Mouse (Mus musculus) liver, embryonic 14.5 days (tissue): Measurements from ENCODE around the gene Mob2. TPM values are rescaled to one million over a fixed set of nuclear protein-coding genes. Genes with fewer than 3 reads are reported as not detected.

ENCODE experiments used
- ATAC-seq: fragments of 200-750 bp; cut with Nextera tagmentation; 2 replicates; pipeline ENCODE4 v1.8.0; 2017; ENCODE audit warnings: moderate number of reproducible peaks, mild to moderate bottlenecking, moderate library complexity; ENCODE audit not compliant: insufficient read depth
- DNase-seq, 3 experiments: peaks; one replicate each; pipeline ENCODE4 v3.0.0-alpha.2; 2012 to 2013; ENCODE audit warnings: low read depth in 3 of 3, low spot score in 3 of 3
- H3K27ac ChIP-seq: fragments of 300-500 bp; sonication (generic); 2 replicates; pipeline ENCODE4 v1.5.1; 2014; ENCODE audit warnings: moderate library complexity, mild to moderate bottlenecking, control low read depth, inconsistent platforms
- H3K27me3 ChIP-seq: fragments of 300-500 bp; sonication (generic); 2 replicates; pipeline ENCODE4 v1.6.1; 2014; ENCODE audit warnings: mild to moderate bottlenecking, low read length, moderate library complexity; ENCODE audit not compliant: control insufficient read depth, insufficient read depth
- H3K36me3 ChIP-seq: fragments of 300-500 bp; sonication (generic); replicated peaks from 2 replicates; pipeline ENCODE4 v1.6.1; 2014; ENCODE audit warnings: low read depth; ENCODE audit not compliant: control insufficient read depth, insufficient read depth
- H3K4me1 ChIP-seq, 2 experiments: fragments of 200-500 bp in 1 of 2; fragments of 300-500 bp in 1 of 2; sonication (generic) in 1 of 2; replicated peaks; 2 replicates each; pipeline ENCODE4 v1.6.1; 2012 to 2014; ENCODE audit warnings: antibody characterized with exemption in 1 of 2, inconsistent platforms in 1 of 2, low read length in 1 of 2; ENCODE audit not compliant: control insufficient read depth in 2 of 2, insufficient read depth in 2 of 2
- H3K4me2 ChIP-seq: fragments of 300-500 bp; sonication (generic); 2 replicates; pipeline ENCODE4 v1.6.1; 2014; ENCODE audit warnings: low read depth, mild to moderate bottlenecking, control low read depth, moderate library complexity
- H3K4me3 ChIP-seq, 2 experiments: fragments of 200-500 bp in 1 of 2; fragments of 300-500 bp in 1 of 2; sonication (generic) in 1 of 2; 2 replicates each; pipeline ENCODE4 v1.5.1; 2012 to 2014; ENCODE audit warnings: low read depth in 2 of 2, low read length in 2 of 2, mild to moderate bottlenecking in 2 of 2, control low read depth in 1 of 2, inconsistent platforms in 1 of 2, moderate library complexity in 1 of 2; ENCODE audit not compliant: insufficient read depth in 1 of 2
- H3K9ac ChIP-seq: fragments of 300-500 bp; sonication (generic); replicated peaks from 2 replicates; pipeline ENCODE4 v1.6.1; 2014; ENCODE audit warnings: mild to moderate bottlenecking, control low read depth, moderate library complexity
- H3K9me3 ChIP-seq: fragments of 300-500 bp; sonication (generic); 2 replicates; pipeline ENCODE4 v1.6.1; 2016; ENCODE audit warnings: low read length, mixed read lengths; ENCODE audit not compliant: control insufficient read depth
- CTCF ChIP-seq: IDR thresholded peaks from 2 replicates; pipeline ENCODE4 v1.5.1; 2016; ENCODE audit warnings: antibody characterized with exemption, low read depth, control low read depth
- EP300 ChIP-seq: IDR thresholded peaks from 2 replicates; pipeline ENCODE4 v1.6.1; 2016; ENCODE audit warnings: antibody characterized with exemption, low read depth
- WGBS: fragments of 180-500 bp; shearing (Covaris S2); extraction: QIAGEN DNeasy Blood & Tissue Kit; methylation state at CpG from one replicate; pipeline ENCODE4 v1.1.7; 2014; ENCODE audit not compliant: insufficient replicate concordance; 5-methylcytosine and 5-hydroxymethylcytosine counted together
- microRNA-seq: library from miRNA; unstranded; fragments of <30 nt; microRNA quantifications from one replicate; pipeline ENCODE4, GENCODE M21; 2016
- polyA plus RNA-seq, 2 experiments: library from polyadenylated mRNA; depleted of rRNA in 1 of 2; stranded (reverse) in 1 of 2; unstranded in 1 of 2; fragments of >200 nt; fragmentation: Nextera tagmentation in 1 of 2; extraction: Ambion mirVana in 1 of 2; gene quantifications; 2 replicates each; pipeline versions ENCODE4 v1.2.1 to v1.2.3; 2012 to 2014

The Mob2 gene
- polyA plus RNA-seq, 2 experiments = 41.5 to 68.8 TPM

- Histone ChIP-seq H3K4me1 (no peaks in the 10 kb centered on the region), H3K27ac (no peak overlapping the region), H3K4me3 (no peak overlapping the region), H3K36me3 (no peaks in the 10 kb centered on the region), H3K27me3 (no peaks in the 10 kb centered on the region), H3K9ac (no peak overlapping the region), H3K9me3 (no peaks in the 10 kb centered on the region), H3K4me2 (no peak overlapping the region)
- WGBS = 67% methylated on average over 3 of the region's 3 CpGs
- ATAC-seq (no peak), DNase-seq (no peak)
- TF ChIP-seq EP300 = no peak
- no peak for TF ChIP-seq CTCF
These were observed 99.4 kb downstream of the Mob2 start for GRCm38 (mm10) chr7:141961491-141961890.

- no peak overlapping the region for H3K27ac ChIP-seq
- H3K9ac ChIP-seq = no peak overlapping the region
- DNase-seq = no peak
- ATAC-seq = no peak
- no peaks in the 10 kb centered on the region for H3K9me3 ChIP-seq
- H3K4me1 ChIP-seq = no peaks in the 10 kb centered on the region
- H3K4me3 ChIP-seq = no peak overlapping the region
- no peaks in the 10 kb centered on the region for H3K27me3 ChIP-seq
- TF ChIP-seq CTCF (no peak), EP300 (no peak)
- no peak overlapping the region for H3K4me2 ChIP-seq
- no peaks in the 10 kb centered on the region for H3K36me3 ChIP-seq
- 51% methylated on average over 2 of the region's 2 CpGs for WGBS
These were observed 99.9 kb downstream of the Mob2 start for GRCm38 (mm10) chr7:141960926-141961325.

DNA sequence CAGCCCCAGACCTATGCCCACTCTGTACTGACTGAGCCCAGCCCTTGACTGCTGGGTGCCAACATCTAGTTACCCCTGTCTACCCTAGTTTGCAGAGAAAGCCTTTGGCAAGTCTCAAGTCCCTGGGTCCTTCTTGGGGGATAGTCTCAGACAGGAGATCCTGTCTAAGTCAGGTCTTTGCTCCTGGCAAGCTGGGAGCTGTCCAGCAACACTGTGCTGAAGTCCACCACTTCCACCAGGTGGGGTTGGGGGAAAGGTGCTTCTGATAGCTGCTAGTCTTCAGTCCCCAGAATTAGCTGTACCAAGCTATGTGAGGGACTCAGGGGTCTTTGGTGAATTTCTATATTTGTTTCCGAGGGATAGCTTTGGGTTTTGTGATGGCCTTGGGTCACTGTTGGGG is 101.7 kb downstream of the Mob2 start:
- no peak for DNase-seq
- TF ChIP-seq EP300 (no peak), CTCF (no peak)
- ATAC-seq = no peak

More for the DNA sequence above, 101.7 kb downstream of the Mob2 start:
- no peak overlapping the region for H3K27ac ChIP-seq
- no peak overlapping the region for H3K4me2 ChIP-seq
- 41% methylated on average over 1 of the region's 1 CpGs for WGBS
- H3K4me1 ChIP-seq = no peaks in the 10 kb centered on the region
- no peak overlapping the region for H3K9ac ChIP-seq
- H3K4me3 ChIP-seq = no peak overlapping the region
- H3K36me3 ChIP-seq = no peaks in the 10 kb centered on the region
- H3K9me3 ChIP-seq = no peaks in the 10 kb centered on the region
- H3K27me3 ChIP-seq = no peaks in the 10 kb centered on the region

Small RNA genes lying within 50 kb of the gene (microRNA-seq; reads per million reads assigned to microRNA genes)
- gene Mir3104 = not detected

Other genes starting within 250 kb of the Mob2 start
- not detected in 2 replicates for gene Muc5b, start 222.0 kb downstream of the Mob2 start, polyA plus RNA-seq (2012; rRNA removed)
- not detected in 2 replicates for gene Muc5b, start 222.0 kb downstream of the Mob2 start, polyA plus RNA-seq (2014; fragmentation: Nextera tagmentation; extraction: Ambion mirVana)
- gene Tollip, start 142.6 kb downstream of the Mob2 start, polyA plus RNA-seq (2012; rRNA removed) = 13.5 and 15.3 TPM in 2 replicates
- gene Tollip, start 142.6 kb downstream of the Mob2 start, polyA plus RNA-seq (2014; fragmentation: Nextera tagmentation; extraction: Ambion mirVana) = 18.0 and 19.7 TPM in 2 replicates
- gene Brsk2, start 111.3 kb downstream of the Mob2 start, polyA plus RNA-seq (2012; rRNA removed) = 0.03 and 0.29 TPM in 2 replicates
- 0.05 and 0.10 TPM in 2 replicates for gene Brsk2, start 111.3 kb downstream of the Mob2 start, polyA plus RNA-seq (2014; fragmentation: Nextera tagmentation; extraction: Ambion mirVana)
- 2.5 TPM in 2 replicates for gene Dusp8, start 34.8 kb upstream of the Mob2 start, polyA plus RNA-seq (2012; rRNA removed)
- gene Dusp8, start 34.8 kb upstream of the Mob2 start, polyA plus RNA-seq (2014; fragmentation: Nextera tagmentation; extraction: Ambion mirVana) = 3.8 and 4.2 TPM in 2 replicates
- not detected in 2 replicates for gene Gm45618, start 59.7 kb upstream of the Mob2 start, polyA plus RNA-seq (2012; rRNA removed)
- not detected in 2 replicates for gene Gm45618, start 59.7 kb upstream of the Mob2 start, polyA plus RNA-seq (2014; fragmentation: Nextera tagmentation; extraction: Ambion mirVana)
- gene Gm39115, start 75.0 kb upstream of the Mob2 start, polyA plus RNA-seq (2012; rRNA removed) = not detected in 2 replicates
- gene Gm39115, start 75.0 kb upstream of the Mob2 start, polyA plus RNA-seq (2014; fragmentation: Nextera tagmentation; extraction: Ambion mirVana) = not detected in 2 replicates
- not detected in 2 replicates for gene Gm45337, start 83.5 kb upstream of the Mob2 start, polyA plus RNA-seq (2012; rRNA removed)
- not detected in 2 replicates for gene Gm45337, start 83.5 kb upstream of the Mob2 start, polyA plus RNA-seq (2014; fragmentation: Nextera tagmentation; extraction: Ambion mirVana)
- not detected in 2 replicates for gene Gm29735, start 96.0 kb upstream of the Mob2 start, polyA plus RNA-seq (2012; rRNA removed)
- not detected in 2 replicates for gene Gm29735, start 96.0 kb upstream of the Mob2 start, polyA plus RNA-seq (2014; fragmentation: Nextera tagmentation; extraction: Ambion mirVana)
- gene Gm4553, start 104.7 kb upstream of the Mob2 start, polyA plus RNA-seq (2012; rRNA removed) = not detected in 2 replicates
- gene Gm4553, start 104.7 kb upstream of the Mob2 start, polyA plus RNA-seq (2014; fragmentation: Nextera tagmentation; extraction: Ambion mirVana) = not detected in 2 replicates
- not detected in 2 replicates for gene Krtap5-2, start 114.9 kb upstream of the Mob2 start, polyA plus RNA-seq (2012; rRNA removed)
- not detected in 2 replicates for gene Krtap5-2, start 114.9 kb upstream of the Mob2 start, polyA plus RNA-seq (2014; fragmentation: Nextera tagmentation; extraction: Ambion mirVana)
- not detected in 2 replicates for gene Gm10153, start 129.3 kb upstream of the Mob2 start, polyA plus RNA-seq (2012; rRNA removed)
- not detected in 2 replicates for gene Gm10153, start 129.3 kb upstream of the Mob2 start, polyA plus RNA-seq (2014; fragmentation: Nextera tagmentation; extraction: Ambion mirVana)
- not detected in 2 replicates for gene Krtap5-3, start 140.3 kb upstream of the Mob2 start, polyA plus RNA-seq (2012; rRNA removed)
- gene Krtap5-3, start 140.3 kb upstream of the Mob2 start, polyA plus RNA-seq (2014; fragmentation: Nextera tagmentation; extraction: Ambion mirVana) = not detected in 2 replicates
- not detected in 2 replicates for gene Gm7579, start 150.8 kb upstream of the Mob2 start, polyA plus RNA-seq (2012; rRNA removed)
- not detected in 2 replicates for gene Gm7579, start 150.8 kb upstream of the Mob2 start, polyA plus RNA-seq (2014; fragmentation: Nextera tagmentation; extraction: Ambion mirVana)
- not detected in 2 replicates for gene Krtap5-5, start 168.9 kb upstream of the Mob2 start, polyA plus RNA-seq (2012; rRNA removed)
- gene Krtap5-5, start 168.9 kb upstream of the Mob2 start, polyA plus RNA-seq (2014; fragmentation: Nextera tagmentation; extraction: Ambion mirVana) = not detected in 2 replicates
- not detected in 2 replicates for gene Gm40460, start 180.0 kb upstream of the Mob2 start, polyA plus RNA-seq (2012; rRNA removed)
- not detected in 2 replicates for gene Gm40460, start 180.0 kb upstream of the Mob2 start, polyA plus RNA-seq (2014; fragmentation: Nextera tagmentation; extraction: Ambion mirVana)
- gene Gm2431, start 197.3 kb upstream of the Mob2 start, polyA plus RNA-seq (2012; rRNA removed) = not detected in 2 replicates
- gene Gm2431, start 197.3 kb upstream of the Mob2 start, polyA plus RNA-seq (2014; fragmentation: Nextera tagmentation; extraction: Ambion mirVana) = not detected in 2 replicates
- gene Gm4559, start 213.3 kb upstream of the Mob2 start, polyA plus RNA-seq (2012; rRNA removed) = not detected in 2 replicates
- not detected in 2 replicates for gene Gm4559, start 213.3 kb upstream of the Mob2 start, polyA plus RNA-seq (2014; fragmentation: Nextera tagmentation; extraction: Ambion mirVana)
- gene Krtap5-1, start 236.1 kb upstream of the Mob2 start, polyA plus RNA-seq (2012; rRNA removed) = not detected in 2 replicates
- not detected in 2 replicates for gene Krtap5-1, start 236.1 kb upstream of the Mob2 start, polyA plus RNA-seq (2014; fragmentation: Nextera tagmentation; extraction: Ambion mirVana)
- not detected in 2 replicates for gene Krtap5-4, start 242.5 kb upstream of the Mob2 start, polyA plus RNA-seq (2012; rRNA removed)
- not detected in 2 replicates for gene Krtap5-4, start 242.5 kb upstream of the Mob2 start, polyA plus RNA-seq (2014; fragmentation: Nextera tagmentation; extraction: Ambion mirVana)